Mouse (Mus musculus): ENCODE measurements at regions not wholly inside any gene's neighbourhood (a gene's known extent, or its start where the extent isn't known, plus 50 kb on each side); places are given as distances from the start of the nearest gene placed in this dataset.
"Not testable (repeated sequence)": the region's sequence is repeated elsewhere in the genome, so short reads cannot be mapped to it uniquely, and the experiment has no call there.

- DNase-seq, result no peak
Measured at GRCm38 (mm10) chrX:95366995-95367394, 77.7 kb downstream of the Amer1 start.

- DNase-seq, result not testable (repeated sequence)
Measured at GRCm38 (mm10) chrX:95365326-95365725, 79.3 kb downstream of the Amer1 start.

- DNase-seq, result peak; percentile 5
Measured at GRCm38 (mm10) chrX:95359053-95359452, 85.6 kb downstream of the Amer1 start.
